Mouse (Mus musculus) liver, adult 2 months (tissue): ENCODE results near the gene Nfkbid.

Source experiments
- CTCF ChIP-seq: fragments of 200-500 bp; IDR thresholded peaks from 2 replicates; pipeline ENCODE4 v1.5.1; 2011; ENCODE audit warnings: low read depth, low read length, control low read depth
- POLR2A ChIP-seq: fragments of 200-500 bp; IDR thresholded peaks from 2 replicates; pipeline ENCODE4 v1.6.1; 2011; ENCODE audit warnings: low read length, control low read depth; ENCODE audit not compliant: insufficient read depth; ENCODE audit errors: extremely low read depth

DNA sequence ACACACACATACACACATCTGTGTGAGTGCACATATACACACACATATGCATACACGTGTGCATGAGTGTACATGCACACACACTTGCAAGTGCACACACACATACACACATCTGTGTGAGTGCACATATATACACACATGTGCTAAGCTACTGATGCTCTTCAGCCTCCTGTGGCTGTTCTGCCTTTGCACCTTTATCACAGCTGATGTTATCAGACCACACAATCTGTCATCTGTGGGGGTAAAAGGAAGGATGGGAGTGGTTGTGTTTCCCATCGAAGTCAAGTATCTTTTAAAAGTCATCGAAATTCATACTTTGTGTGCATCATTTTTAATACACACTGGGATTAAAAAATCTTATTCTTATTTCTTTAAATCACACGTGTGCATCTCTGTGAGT lies 19.2 kb upstream of the Nfkbid start:
- no peak for TF ChIP-seq CTCF
- TF ChIP-seq POLR2A = no peak
